Mouse (Mus musculus) heart, adult 2 months (tissue): ENCODE measurements around the gene Hp. TPM values are rescaled to one million over a fixed set of nuclear protein-coding genes. Genes with fewer than 3 reads are reported as not detected.

Source experiments
- DNase-seq, 2 experiments: peaks; one replicate each; pipeline ENCODE4 v3.0.0; 2021
- H3K27ac ChIP-seq: fragments of 200-600 bp; 2 replicates; pipeline ENCODE4 v1.8.1; 2022
- H3K27me3 ChIP-seq: fragments of 200-500 bp; 2 replicates; pipeline ENCODE4 v1.6.1; 2012; ENCODE audit warnings: mild to moderate bottlenecking, low read length, inconsistent platforms, mixed read lengths; ENCODE audit not compliant: control insufficient read depth, insufficient read depth
- H3K36me3 ChIP-seq: fragments of 200-500 bp; 2 replicates; pipeline ENCODE4 v1.6.1; 2012; ENCODE audit warnings: low read length, inconsistent platforms; ENCODE audit not compliant: control insufficient read depth, insufficient read depth
- H3K4me1 ChIP-seq: fragments of 200-500 bp; 2 replicates; pipeline ENCODE4 v1.6.1; 2011; ENCODE audit warnings: low read length; ENCODE audit not compliant: control insufficient read depth, insufficient read depth
- H3K4me3 ChIP-seq: fragments of 200-600 bp; 2 replicates; pipeline ENCODE4 v1.8.1; 2022
- H3K79me2 ChIP-seq: fragments of 200-500 bp; replicated peaks from 2 replicates; pipeline ENCODE4 v1.6.1; 2012; ENCODE audit warnings: mild to moderate bottlenecking, inconsistent platforms, low read length, moderate library complexity, mixed read lengths; ENCODE audit not compliant: control insufficient read depth, insufficient read depth
- H3K9ac ChIP-seq: fragments of 200-500 bp; 2 replicates; pipeline ENCODE4 v1.6.1; 2012; ENCODE audit warnings: low read depth, mild to moderate bottlenecking, control low read depth, inconsistent platforms, low read length, mixed read lengths
- CTCF ChIP-seq: fragments of 200-600 bp; IDR thresholded peaks from 2 replicates; pipeline ENCODE4 v1.8.1; 2022; ENCODE audit warnings: antibody characterized with exemption, mild to moderate bottlenecking, moderate library complexity
- EP300 ChIP-seq: fragments of 200-500 bp; IDR thresholded peaks from 2 replicates; pipeline ENCODE4 v1.6.1; 2011; ENCODE audit warnings: low read depth, low read length, control low read depth; ENCODE audit not compliant: insufficient read depth
- POLR2A ChIP-seq: fragments of 200-500 bp; IDR thresholded peaks from 2 replicates; pipeline ENCODE4 v1.6.1; 2011; ENCODE audit warnings: mild to moderate bottlenecking, low read depth, low read length, control low read depth; ENCODE audit not compliant: insufficient read depth
- WGBS: fragments of 180-500 bp; shearing (Covaris S2); methylation state at CpG from one replicate; pipeline ENCODE4 v1.1.7; 2018; 5-methylcytosine and 5-hydroxymethylcytosine counted together
- intact Hi-C: fragments of 180-260 bp; cut with DNase I; formaldehyde crosslinking; loops from one replicate; pipeline ENCODE4 v1.15.1; 2025
- polyA plus RNA-seq: library from polyadenylated mRNA; depleted of rRNA; stranded (reverse); fragments of >200 nt; gene quantifications from 2 replicates; pipeline ENCODE4 v1.2.3, GENCODE M21; 2012
- total RNA-seq, 2 experiments: library from RNA; stranded (reverse); gene quantifications; 2 replicates each; pipeline ENCODE4 v1.2.3; 2021

Gene Hp
- total and polyA plus RNA-seq, 3 experiments, result 6.7 to 76.1 (median 8.9) TPM

- H3K4me3 ChIP-seq, result no peak overlapping the region
- DNase-seq, result no peak
- no peak overlapping the region for H3K27ac ChIP-seq
- WGBS, result 83% methylated on average over 3 of the region's 3 CpGs
- H3K9ac ChIP-seq, result no peak overlapping the region
- H3K79me2 ChIP-seq, result no peaks in the 10 kb centered on the region
- H3K27me3 ChIP-seq, result no peaks in the 10 kb centered on the region
- H3K36me3 ChIP-seq, result no peaks in the 10 kb centered on the region
- no peaks in the 10 kb centered on the region for H3K4me1 ChIP-seq
- TF ChIP-seq POLR2A, result no peak
- TF ChIP-seq CTCF, result no peak
- TF ChIP-seq EP300, result no peak
- intact Hi-C loops, result no loop called here
Observed at GRCm38 (mm10) chr8:109591367-109591766, 12.4 kb upstream of the Hp start.

GRCm38 (mm10) chr8:109590901-109591300 is 11.9 kb upstream of the Hp start:
- 88% methylated on average over 9 of the region's 9 CpGs for WGBS
- intact Hi-C loops, result no loop called here
- no peak for TF ChIP-seq CTCF
- no peak for TF ChIP-seq POLR2A
- no peak for TF ChIP-seq EP300

GRCm38 (mm10) chr8:109586972-109587504 is 8.1 kb upstream of the Hp start:
- intact Hi-C loops, result no loop called here
- WGBS, result 43% methylated on average over 7 of the region's 7 CpGs
- Histone ChIP-seq H3K36me3 (no peaks in the 10 kb centered on the region), H3K9ac (no peak overlapping the region), H3K79me2 (no peaks in the 10 kb centered on the region), H3K4me1 (no peaks in the 10 kb centered on the region), H3K27ac (no peak overlapping the region), H3K4me3 (no peak overlapping the region), H3K27me3 (no peaks in the 10 kb centered on the region)
- TF ChIP-seq POLR2A, result no peak
- TF ChIP-seq CTCF, result no peak
- DNase-seq, result no peak

More at GRCm38 (mm10) chr8:109590901-109591300, 11.9 kb upstream of the Hp start:
- no peaks in the 10 kb centered on the region for H3K79me2 ChIP-seq
- H3K4me3 ChIP-seq, result no peak overlapping the region
- no peak overlapping the region for H3K27ac ChIP-seq
- no peaks in the 10 kb centered on the region for H3K27me3 ChIP-seq
- H3K36me3 ChIP-seq, result no peaks in the 10 kb centered on the region
- H3K9ac ChIP-seq, result no peak overlapping the region
- H3K4me1 ChIP-seq, result no peaks in the 10 kb centered on the region
- no peak for DNase-seq

- no peak overlapping the region for H3K4me3 ChIP-seq
- TF ChIP-seq EP300 (no peak), POLR2A (no peak), CTCF (no peak)
- DNase-seq, result no peak
- no peak overlapping the region for H3K27ac ChIP-seq
- H3K36me3 ChIP-seq, result no peaks in the 10 kb centered on the region
- no peak overlapping the region for H3K9ac ChIP-seq
- intact Hi-C loops, result no loop called here
- H3K79me2 ChIP-seq, result no peaks in the 10 kb centered on the region
- H3K27me3 ChIP-seq, result no peaks in the 10 kb centered on the region
- no peaks in the 10 kb centered on the region for H3K4me1 ChIP-seq
Observed at GRCm38 (mm10) chr8:109585652-109586051, 6.7 kb upstream of the Hp start.

GRCm38 (mm10) chr8:109584830-109585229 is 5.9 kb upstream of the Hp start:
- Histone ChIP-seq H3K27me3 (no peaks in the 10 kb centered on the region), H3K4me3 (no peak overlapping the region), H3K36me3 (no peaks in the 10 kb centered on the region), H3K27ac (no peak overlapping the region), H3K79me2 (no peaks in the 10 kb centered on the region), H3K9ac (no peak overlapping the region), H3K4me1 (no peaks in the 10 kb centered on the region)
- intact Hi-C loops, result no loop called here
- WGBS, result 87% methylated on average over 3 of the region's 3 CpGs
- no peak for DNase-seq
- TF ChIP-seq EP300, result no peak
- no peak for TF ChIP-seq CTCF
- TF ChIP-seq POLR2A, result no peak

GRCm38 (mm10) chr8:109584293-109584692 is 5.3 kb upstream of the Hp start:
- Histone ChIP-seq H3K27ac (no peak overlapping the region), H3K4me1 (no peaks in the 10 kb centered on the region), H3K79me2 (no peaks in the 10 kb centered on the region), H3K9ac (no peak overlapping the region), H3K36me3 (no peaks in the 10 kb centered on the region), H3K4me3 (no peak overlapping the region), H3K27me3 (no peaks in the 10 kb centered on the region)
- intact Hi-C loops, result no loop called here
- DNase-seq, result no peak
- no peak for TF ChIP-seq POLR2A
- no peak for TF ChIP-seq CTCF
- TF ChIP-seq EP300, result no peak
- WGBS, result 78% methylated on average over 4 of the region's 4 CpGs

- no peak overlapping the region for H3K9ac ChIP-seq
- H3K79me2 ChIP-seq, result no peaks in the 10 kb centered on the region
- no peak for TF ChIP-seq EP300
- no peak for TF ChIP-seq POLR2A
- TF ChIP-seq CTCF, result no peak
- intact Hi-C loops, result no loop called here
- no peak overlapping the region for H3K4me3 ChIP-seq
- no peak for DNase-seq
- H3K27ac ChIP-seq, result no peak overlapping the region
- H3K36me3 ChIP-seq, result no peaks in the 10 kb centered on the region
- H3K4me1 ChIP-seq, result no peaks in the 10 kb centered on the region
- no peaks in the 10 kb centered on the region for H3K27me3 ChIP-seq
- WGBS, result 64% methylated on average over 4 of the region's 4 CpGs
Observed at GRCm38 (mm10) chr8:109576311-109576710, 2.7 kb downstream of the Hp start.
